Mouse (Mus musculus) midbrain, embryonic 11.5 days (tissue): ENCODE results near the gene Tia1. TPM values are rescaled to one million over a fixed set of nuclear protein-coding genes. Genes with fewer than 3 reads are reported as not detected.

Source experiments
- ATAC-seq: fragments of 200-750 bp; cut with Nextera tagmentation; 2 replicates; pipeline ENCODE4 v1.8.0; 2017; ENCODE audit warnings: moderate TSS enrichment, moderate library complexity; ENCODE audit not compliant: low FRiP score
- DNase-seq: peaks from one replicate; pipeline ENCODE4 v3.0.0; 2015; ENCODE audit warnings: low spot score; ENCODE audit errors: missing footprints
- H3K27ac ChIP-seq: fragments of 300-500 bp; sonication (generic); 2 replicates; pipeline ENCODE4 v1.5.1; 2014; ENCODE audit warnings: low read depth, low read length
- H3K27me3 ChIP-seq: fragments of 300-500 bp; sonication (generic); 2 replicates; pipeline ENCODE4 v1.6.1; 2014; ENCODE audit warnings: mild to moderate bottlenecking, low read length, moderate library complexity, mixed read lengths; ENCODE audit not compliant: control insufficient read depth, insufficient read depth
- H3K36me3 ChIP-seq: fragments of 300-500 bp; sonication (generic); 2 replicates; pipeline ENCODE4 v1.6.1; 2014; ENCODE audit warnings: mild to moderate bottlenecking, low read length, moderate library complexity, mixed read lengths; ENCODE audit not compliant: control insufficient read depth, insufficient read depth
- H3K4me1 ChIP-seq: fragments of 300-500 bp; sonication (generic); 2 replicates; pipeline ENCODE4 v1.6.1; 2014; ENCODE audit warnings: low read length; ENCODE audit not compliant: control insufficient read depth, insufficient read depth
- H3K4me2 ChIP-seq: fragments of 300-500 bp; sonication (generic); 2 replicates; pipeline ENCODE4 v1.6.1; 2014; ENCODE audit warnings: mild to moderate bottlenecking, moderate library complexity
- H3K4me3 ChIP-seq: fragments of 300-500 bp; sonication (generic); 2 replicates; pipeline ENCODE4 v1.5.1; 2014; ENCODE audit warnings: low read depth, low read length
- H3K9ac ChIP-seq: fragments of 300-500 bp; sonication (generic); 2 replicates; pipeline ENCODE4 v1.6.1; 2014; ENCODE audit warnings: low read length
- H3K9me3 ChIP-seq: fragments of 300-500 bp; sonication (generic); 2 replicates; pipeline ENCODE4 v1.6.1; 2016; ENCODE audit warnings: low read length; ENCODE audit not compliant: control insufficient read depth
- WGBS: fragments of 180-500 bp; shearing (Covaris S2); extraction: QIAGEN DNeasy Blood & Tissue Kit; methylation state at CpG from one replicate; pipeline ENCODE4 v1.1.7; 2014; 5-methylcytosine and 5-hydroxymethylcytosine counted together
- polyA plus RNA-seq: library from polyadenylated mRNA; unstranded; fragments of >200 nt; fragmentation: Nextera tagmentation; extraction: Ambion mirVana; gene quantifications from 2 replicates; pipeline ENCODE4 v1.2.1, GENCODE M21; 2014

The Tia1 gene
- polyA plus RNA-seq, 1 experiment from 2014 or later = 241 TPM

- Histone ChIP-seq H3K27me3 (no peaks in the 10 kb centered on the region), H3K9ac (no peak overlapping the region), H3K4me1 (no peaks in the 10 kb centered on the region), H3K9me3 (no peaks in the 10 kb centered on the region), H3K36me3 (peaks cover 14% of the 10 kb centered on the region; the same call in 1 of the 2 replicates), H3K4me3 (no peak overlapping the region), H3K27ac (no peak overlapping the region), H3K4me2 (no peak overlapping the region)
- DNase-seq = no peak
- no peak for ATAC-seq
Observed at GRCm38 (mm10) chr6:86382551-86382950, 21.5 kb upstream of the Tia1 start.

DNA sequence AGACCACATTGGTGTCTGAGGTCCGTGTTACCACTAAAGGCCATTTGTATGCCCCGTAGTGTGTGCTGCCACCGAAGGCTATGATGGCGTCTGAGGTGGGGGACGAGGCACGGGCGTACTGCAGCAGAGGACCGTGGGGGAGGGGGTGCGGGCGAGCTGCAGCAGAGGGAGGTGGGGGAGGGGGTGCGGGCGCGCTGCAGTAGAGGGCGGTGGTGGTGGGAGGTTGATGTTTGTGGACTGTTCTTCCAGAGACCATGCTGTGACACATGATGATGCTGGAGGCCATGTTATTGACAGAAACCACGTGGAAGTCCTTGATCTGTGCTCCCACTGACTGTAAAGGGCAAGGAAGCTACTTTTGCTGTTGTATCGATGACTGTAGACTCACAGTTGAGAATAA, 20.6 kb upstream of the Tia1 start:
- WGBS = 55% methylated on average over 16 of the region's 16 CpGs
- Histone ChIP-seq H3K9ac (no peak overlapping the region), H3K9me3 (no peaks in the 10 kb centered on the region), H3K27ac (no peak overlapping the region), H3K4me1 (no peaks in the 10 kb centered on the region), H3K4me3 (no peak overlapping the region), H3K36me3 (peaks cover 15% of the 10 kb centered on the region; the same call in 1 of the 2 replicates), H3K27me3 (no peaks in the 10 kb centered on the region), H3K4me2 (no peak overlapping the region)
- ATAC-seq (no peak), DNase-seq (no peak)

- Histone ChIP-seq H3K27me3 (no peaks in the 10 kb centered on the region), H3K9ac (no peak overlapping the region), H3K4me3 (no peak overlapping the region), H3K4me1 (no peaks in the 10 kb centered on the region), H3K36me3 (peaks cover 13% of the 10 kb centered on the region; the same call in 1 of the 2 replicates), H3K4me2 (no peak overlapping the region), H3K9me3 (no peaks in the 10 kb centered on the region), H3K27ac (no peak overlapping the region)
- no peak for DNase-seq
- ATAC-seq = no peak
- 84% methylated on average over 4 of the region's 4 CpGs for WGBS
Observed at GRCm38 (mm10) chr6:86384692-86385091, 19.3 kb upstream of the Tia1 start.

GRCm38 (mm10) chr6:86385362-86386104, 18.5 kb upstream of the Tia1 start:
- 77% methylated on average over 5 of the region's 5 CpGs for WGBS
- Histone ChIP-seq H3K27me3 (no peaks in the 10 kb centered on the region), H3K27ac (no peak overlapping the region), H3K36me3 (peaks cover 17% of the 10 kb centered on the region; the same call in 1 of the 2 replicates), H3K4me1 (no peaks in the 10 kb centered on the region), H3K9ac (no peak overlapping the region), H3K4me2 (no peak overlapping the region), H3K4me3 (no peak overlapping the region), H3K9me3 (no peaks in the 10 kb centered on the region)
- no peak for ATAC-seq
- no peak for DNase-seq

- H3K4me1 ChIP-seq = no peaks in the 10 kb centered on the region
- H3K9ac ChIP-seq = no peak overlapping the region
- DNase-seq = no peak
- no peaks in the 10 kb centered on the region for H3K27me3 ChIP-seq
- no peak overlapping the region for H3K4me2 ChIP-seq
- no peak overlapping the region for H3K4me3 ChIP-seq
- no peak for ATAC-seq
- H3K27ac ChIP-seq = no peak overlapping the region
- 88% methylated on average over 12 of the region's 12 CpGs for WGBS
- H3K36me3 ChIP-seq = peaks cover 33% of the 10 kb centered on the region
- no peaks in the 10 kb centered on the region for H3K9me3 ChIP-seq
Observed at GRCm38 (mm10) chr6:86387313-86387712, 16.7 kb upstream of the Tia1 start.

DNA sequence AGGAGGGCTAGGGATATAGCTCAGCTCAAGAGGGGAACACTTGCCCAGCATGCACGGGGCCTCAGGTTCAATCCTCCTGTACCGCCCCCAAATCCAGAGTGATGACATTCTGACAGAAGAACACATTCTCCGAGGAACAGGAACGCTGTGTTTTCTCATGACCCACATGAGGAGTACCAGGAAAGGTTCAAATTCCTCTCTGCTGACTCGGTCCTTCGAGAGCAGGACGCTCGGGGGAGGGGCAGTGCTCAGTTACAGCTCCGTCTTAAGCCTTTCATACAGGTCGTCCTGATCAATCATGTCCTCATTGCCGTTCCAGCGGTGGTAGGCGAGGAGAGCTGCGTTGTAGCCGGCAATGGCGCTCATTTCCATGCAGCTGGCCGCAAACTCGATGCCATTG, 15.6 kb upstream of the Tia1 start:
- DNase-seq = no peak
- Histone ChIP-seq H3K9ac (no peak overlapping the region), H3K27me3 (no peaks in the 10 kb centered on the region), H3K4me2 (no peak overlapping the region), H3K9me3 (no peaks in the 10 kb centered on the region), H3K36me3 (peaks cover 35% of the 10 kb centered on the region), H3K27ac (no peak overlapping the region), H3K4me1 (no peaks in the 10 kb centered on the region), H3K4me3 (no peak overlapping the region)
- ATAC-seq = no peak
- WGBS = 85% methylated on average over 18 of the region's 18 CpGs

- 90% methylated on average over 5 of the region's 5 CpGs for WGBS
Observed at GRCm38 (mm10) chr6:86391326-86391725, 12.7 kb upstream of the Tia1 start.

GRCm38 (mm10) chr6:86393187-86393586, 10.8 kb upstream of the Tia1 start:
- Histone ChIP-seq H3K4me2 (no peak overlapping the region), H3K9ac (no peak overlapping the region), H3K4me3 (no peak overlapping the region), H3K27ac (no peak overlapping the region), H3K9me3 (no peaks in the 10 kb centered on the region), H3K4me1 (peaks cover 16% of the 10 kb centered on the region), H3K36me3 (peaks cover 29% of the 10 kb centered on the region), H3K27me3 (no peaks in the 10 kb centered on the region)
- no peak for DNase-seq
- WGBS = 100% methylated on average over 1 of the region's 1 CpGs
- ATAC-seq = no peak

More at GRCm38 (mm10) chr6:86391326-86391725, 12.7 kb upstream of the Tia1 start:
- Histone ChIP-seq H3K4me3 (no peak overlapping the region), H3K4me1 (peaks cover 12% of the 10 kb centered on the region), H3K27me3 (no peaks in the 10 kb centered on the region), H3K9ac (no peak overlapping the region), H3K9me3 (no peaks in the 10 kb centered on the region), H3K27ac (no peak overlapping the region), H3K36me3 (peaks cover 37% of the 10 kb centered on the region), H3K4me2 (no peak overlapping the region)
- no peak for ATAC-seq
- DNase-seq = no peak

- no peaks in the 10 kb centered on the region for H3K9me3 ChIP-seq
- DNase-seq (no peak), ATAC-seq (no peak)
- no peak overlapping the region for H3K9ac ChIP-seq
- no peaks in the 10 kb centered on the region for H3K27me3 ChIP-seq
- H3K27ac ChIP-seq = no peak overlapping the region
- H3K4me1 ChIP-seq = peaks cover 16% of the 10 kb centered on the region
- 93% methylated on average over 17 of the region's 17 CpGs for WGBS
- no peak overlapping the region for H3K4me3 ChIP-seq
- no peak overlapping the region for H3K4me2 ChIP-seq
- peaks cover 27% of the 10 kb centered on the region for H3K36me3 ChIP-seq
Observed at GRCm38 (mm10) chr6:86394078-86394720, 9.8 kb upstream of the Tia1 start.
